Mouse (Mus musculus): ENCODE measurements around the gene Naa15. TPM values are rescaled to one million over a fixed set of nuclear protein-coding genes. Genes with fewer than 3 reads are reported as not detected.

Naa15 gene
- polyA plus RNA-seq (2015; fragmentation: Nextera tagmentation; extraction: Ambion mirVana) = 45.9 and 47.6 TPM in 2 replicates

DNA sequence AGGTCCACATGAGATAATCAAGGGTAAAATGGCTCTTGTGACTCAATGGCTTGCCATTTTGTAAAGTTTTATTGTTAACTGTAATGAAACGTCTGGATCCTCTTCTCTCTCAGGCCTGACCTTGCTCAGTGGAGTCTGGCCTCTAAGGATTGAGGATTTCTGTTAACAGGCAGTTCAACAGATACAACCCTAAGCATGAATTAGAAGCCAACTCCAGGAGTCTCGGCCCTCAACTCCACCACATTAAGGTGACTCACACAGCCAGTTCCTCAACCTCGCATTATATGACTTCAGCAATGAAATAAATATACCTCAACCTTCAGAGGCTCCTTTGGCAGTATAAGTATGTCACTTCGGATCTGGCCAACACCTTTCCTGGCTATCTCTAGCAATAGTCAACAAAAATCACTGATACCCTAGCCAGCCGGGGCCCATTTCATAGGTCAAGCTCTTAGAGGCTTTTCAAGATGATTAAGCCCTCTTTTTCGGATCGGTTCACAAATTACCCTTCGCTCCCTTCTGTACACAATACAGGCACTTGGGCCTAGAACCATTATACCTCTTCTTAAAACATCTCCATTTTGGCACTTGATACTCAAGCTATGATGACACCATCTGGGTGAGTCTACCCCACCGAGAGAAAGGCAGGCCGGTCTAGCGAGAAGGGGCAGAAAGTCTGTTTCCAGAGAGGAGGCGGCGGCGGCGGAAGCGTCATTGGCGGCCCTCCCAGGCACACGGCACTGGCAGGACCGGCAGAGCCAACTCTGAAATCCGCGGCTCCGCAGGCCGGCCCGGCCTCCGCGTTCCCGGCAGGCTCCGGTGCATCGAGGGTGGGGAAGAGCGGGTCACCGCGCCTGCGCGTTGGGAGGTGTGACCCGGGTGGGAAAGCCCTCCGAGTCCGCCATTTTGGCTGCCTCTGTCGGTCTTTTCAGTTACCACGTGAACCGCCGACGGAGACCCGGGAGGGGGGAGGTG is at the start of gene Naa15:
Gene Naa15 (plus strand): TSS at position 51 of the 975 bp plus-strand sequence.
- H3K36me3 ChIP-seq = no peaks in the 10 kb centered on the region
- H3K27ac ChIP-seq (replicated peaks) = peak within 1 kb of the TSS; percentile 90
- H3K27me3 ChIP-seq = no peaks in the 10 kb centered on the region
- WGBS = 5% methylated on average over 43 of the region's 43 CpGs
- peak; percentile 92 for ATAC-seq (ENCODE audit: low FRiP score, low read depth)
- H3K9ac ChIP-seq = peak within 1 kb of the TSS; percentile 95
- H3K4me2 ChIP-seq = peak within 1 kb of the TSS; percentile 75
- H3K9me3 ChIP-seq = no peaks in the 10 kb centered on the region
- peaks cover 35% of the 10 kb centered on the region for H3K4me1 ChIP-seq (replicated peaks)
- peak within 1 kb of the TSS; percentile 99 for H3K4me3 ChIP-seq

DNA sequence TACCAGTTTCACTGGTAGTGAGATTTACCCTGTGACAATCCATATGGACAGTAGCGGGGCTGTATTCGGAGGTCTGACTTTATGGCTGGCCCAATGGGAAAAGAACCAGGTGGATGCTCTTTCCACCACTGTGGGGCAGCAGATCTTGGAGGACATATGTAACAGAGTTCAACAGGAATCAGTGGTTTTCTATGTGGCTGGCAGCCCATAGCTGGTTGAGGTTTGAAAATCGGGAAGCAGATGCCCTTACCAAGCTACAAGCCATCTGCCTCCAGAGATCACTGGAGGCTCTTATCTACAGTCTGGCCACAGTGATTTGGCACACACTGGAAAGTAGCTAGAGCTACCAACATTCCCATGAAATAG is 49.4 kb upstream of the Naa15 start:
- Histone ChIP-seq H3K4me3 (peak overlapping the region; percentile 42), H3K27ac (replicated peaks) (0 out of 2 replicates have a peak overlapping the region, but pooled peaks have one; percentile 42), H3K9me3 (no peaks in the 10 kb centered on the region), H3K36me3 (no peaks in the 10 kb centered on the region), H3K9ac (peak overlapping the region; percentile 42), H3K27me3 (peaks cover 9% of the 10 kb centered on the region), H3K4me1 (replicated peaks) (peaks cover 11% of the 10 kb centered on the region), H3K4me2 (peak overlapping the region; percentile 90)
- WGBS = 19% methylated on average over 3 of the region's 3 CpGs
- no peak for ATAC-seq (ENCODE audit: low FRiP score, low read depth)

DNA sequence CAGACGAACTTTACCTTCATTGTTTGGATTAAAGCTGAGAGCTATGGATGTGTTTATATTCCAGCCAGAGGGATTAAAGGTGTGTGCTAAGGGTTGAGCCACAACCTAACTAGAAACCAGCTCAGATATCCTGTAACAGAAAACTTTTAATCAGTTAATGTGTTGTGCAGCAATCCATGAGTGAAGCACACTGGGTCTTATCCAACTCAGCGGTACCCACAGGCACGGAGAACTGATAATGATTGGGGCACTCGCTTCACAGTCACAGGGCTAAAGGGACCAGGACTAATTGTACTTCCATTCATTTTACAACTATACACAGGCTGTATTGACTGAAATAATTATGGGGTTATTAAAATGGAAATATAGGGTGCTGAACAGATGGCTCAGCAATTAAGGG is 48.0 kb upstream of the Naa15 start:
- H3K4me1 ChIP-seq (replicated peaks) = peaks cover 11% of the 10 kb centered on the region
- no peaks in the 10 kb centered on the region for H3K9me3 ChIP-seq
- 62% methylated on average over 4 of the region's 4 CpGs for WGBS
- no peaks in the 10 kb centered on the region for H3K36me3 ChIP-seq
- no peak overlapping the region for H3K9ac ChIP-seq
- H3K27ac ChIP-seq (replicated peaks) = no peak overlapping the region
- no peak overlapping the region for H3K4me2 ChIP-seq
- ATAC-seq (ENCODE audit: low FRiP score, low read depth) = no peak
- H3K4me3 ChIP-seq = no peak overlapping the region
- no peaks in the 10 kb centered on the region for H3K27me3 ChIP-seq

DNA sequence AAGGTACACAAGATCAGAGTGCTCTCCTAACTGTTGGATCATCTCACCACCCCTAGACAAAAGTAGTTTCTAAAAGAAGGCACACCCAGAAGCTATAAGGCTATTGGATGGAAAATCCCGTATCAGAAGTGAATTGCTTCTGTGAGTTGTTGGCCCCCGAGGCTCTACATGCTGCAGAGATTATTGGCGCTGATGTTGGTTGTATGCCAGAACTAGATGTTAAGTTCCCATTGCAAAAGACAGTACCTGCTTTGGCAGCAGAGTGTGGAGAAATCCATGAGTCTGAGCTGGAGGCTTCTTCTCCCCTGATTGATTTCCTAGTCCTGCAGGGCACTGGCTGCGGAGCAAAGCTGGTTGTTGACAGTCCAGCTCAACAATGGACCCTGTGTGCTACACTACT is 46.9 kb upstream of the Naa15 start:
- no peak overlapping the region for H3K4me2 ChIP-seq
- no peak overlapping the region for H3K4me3 ChIP-seq
- peaks cover 11% of the 10 kb centered on the region for H3K4me1 ChIP-seq (replicated peaks)
- H3K36me3 ChIP-seq = no peaks in the 10 kb centered on the region
- 81% methylated on average over 4 of the region's 4 CpGs for WGBS
- no peaks in the 10 kb centered on the region for H3K9me3 ChIP-seq
- H3K27ac ChIP-seq (replicated peaks) = no peak overlapping the region
- H3K27me3 ChIP-seq = no peaks in the 10 kb centered on the region
- H3K9ac ChIP-seq = no peak overlapping the region
- no peak for ATAC-seq (ENCODE audit: low FRiP score, low read depth)

DNA sequence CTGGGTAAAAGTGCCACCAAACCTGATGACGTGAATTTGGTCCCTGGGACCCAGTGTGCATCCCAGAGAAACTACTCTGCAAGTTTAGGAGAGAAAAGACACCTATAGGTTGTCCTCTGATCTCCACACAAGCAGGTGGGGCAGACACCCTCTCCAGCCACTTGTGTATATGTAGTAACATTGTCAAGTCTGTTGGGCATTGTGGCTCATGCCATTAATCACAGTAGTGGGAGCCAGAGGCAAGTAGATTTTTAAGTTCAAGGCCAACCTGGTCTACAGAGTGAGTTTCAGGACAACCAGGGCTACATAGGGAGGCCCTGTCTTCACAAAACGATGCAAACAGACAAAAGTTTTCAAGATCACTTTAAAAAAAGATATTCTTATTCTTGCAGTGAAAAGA is 43.1 kb upstream of the Naa15 start:
- no peak overlapping the region for H3K4me2 ChIP-seq
- H3K9ac ChIP-seq = no peak overlapping the region
- H3K4me3 ChIP-seq = no peak overlapping the region
- no peak for ATAC-seq (ENCODE audit: low FRiP score, low read depth)
- WGBS = 73% methylated on average over 2 of the region's 2 CpGs
- no peaks in the 10 kb centered on the region for H3K4me1 ChIP-seq (replicated peaks)
- H3K27me3 ChIP-seq = no peaks in the 10 kb centered on the region
- no peak overlapping the region for H3K27ac ChIP-seq (replicated peaks)
- no peaks in the 10 kb centered on the region for H3K9me3 ChIP-seq
- H3K36me3 ChIP-seq = no peaks in the 10 kb centered on the region

DNA sequence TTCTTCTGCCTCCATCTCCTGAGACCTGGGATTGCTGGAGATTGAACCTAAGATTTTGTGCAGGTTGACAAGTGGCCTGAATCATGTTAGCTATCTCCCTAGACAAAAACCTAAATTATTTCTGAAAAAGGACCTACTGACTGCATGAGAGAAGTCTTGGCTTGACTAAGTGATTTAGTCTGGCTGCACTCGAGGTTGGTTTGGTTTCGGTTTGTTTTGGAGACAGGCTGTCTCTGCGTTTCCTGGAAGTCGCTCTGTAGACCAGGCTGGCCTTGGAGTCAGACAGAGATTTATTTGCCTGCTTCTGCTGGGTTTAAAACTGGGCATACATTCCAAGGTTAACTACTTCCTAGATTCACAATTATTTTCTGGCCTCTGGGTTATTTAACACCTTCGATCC is 42.1 kb upstream of the Naa15 start:
- H3K9me3 ChIP-seq = no peaks in the 10 kb centered on the region
- no peak overlapping the region for H3K4me3 ChIP-seq
- WGBS = 80% methylated on average over 5 of the region's 5 CpGs
- no peak overlapping the region for H3K9ac ChIP-seq
- no peaks in the 10 kb centered on the region for H3K27me3 ChIP-seq
- H3K36me3 ChIP-seq = no peaks in the 10 kb centered on the region
- ATAC-seq (ENCODE audit: low FRiP score, low read depth) = no peak
- no peaks in the 10 kb centered on the region for H3K4me1 ChIP-seq (replicated peaks)
- no peak overlapping the region for H3K27ac ChIP-seq (replicated peaks)
- no peak overlapping the region for H3K4me2 ChIP-seq

DNA sequence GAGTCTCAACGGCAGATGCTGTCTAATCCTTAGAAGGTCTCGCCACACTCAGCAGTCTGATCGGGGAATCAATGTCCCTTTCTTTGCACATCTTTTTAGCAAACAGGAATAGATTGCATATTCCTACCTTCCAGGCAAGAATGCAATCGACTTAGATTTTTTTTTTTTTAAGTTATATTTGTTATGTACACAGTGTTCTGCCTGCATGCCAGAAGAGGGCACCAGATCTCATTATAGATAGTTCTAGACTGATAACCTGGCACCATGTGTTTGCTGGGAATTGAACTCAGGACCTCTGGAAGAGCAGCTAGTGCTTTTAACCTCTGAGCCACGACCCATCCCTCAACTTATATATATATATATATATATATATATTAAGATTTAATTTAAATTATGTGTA is 41.4 kb upstream of the Naa15 start:
- 77% methylated on average over 5 of the region's 5 CpGs for WGBS
- Histone ChIP-seq H3K4me1 (replicated peaks) (peaks cover 5% of the 10 kb centered on the region; the same call in 1 of the 2 replicates), H3K36me3 (no peaks in the 10 kb centered on the region), H3K9me3 (no peaks in the 10 kb centered on the region), H3K4me2 (no peak overlapping the region), H3K4me3 (no peak overlapping the region), H3K27ac (replicated peaks) (no peak overlapping the region), H3K27me3 (no peaks in the 10 kb centered on the region), H3K9ac (no peak overlapping the region)
- no peak for ATAC-seq (ENCODE audit: low FRiP score, low read depth)

DNA sequence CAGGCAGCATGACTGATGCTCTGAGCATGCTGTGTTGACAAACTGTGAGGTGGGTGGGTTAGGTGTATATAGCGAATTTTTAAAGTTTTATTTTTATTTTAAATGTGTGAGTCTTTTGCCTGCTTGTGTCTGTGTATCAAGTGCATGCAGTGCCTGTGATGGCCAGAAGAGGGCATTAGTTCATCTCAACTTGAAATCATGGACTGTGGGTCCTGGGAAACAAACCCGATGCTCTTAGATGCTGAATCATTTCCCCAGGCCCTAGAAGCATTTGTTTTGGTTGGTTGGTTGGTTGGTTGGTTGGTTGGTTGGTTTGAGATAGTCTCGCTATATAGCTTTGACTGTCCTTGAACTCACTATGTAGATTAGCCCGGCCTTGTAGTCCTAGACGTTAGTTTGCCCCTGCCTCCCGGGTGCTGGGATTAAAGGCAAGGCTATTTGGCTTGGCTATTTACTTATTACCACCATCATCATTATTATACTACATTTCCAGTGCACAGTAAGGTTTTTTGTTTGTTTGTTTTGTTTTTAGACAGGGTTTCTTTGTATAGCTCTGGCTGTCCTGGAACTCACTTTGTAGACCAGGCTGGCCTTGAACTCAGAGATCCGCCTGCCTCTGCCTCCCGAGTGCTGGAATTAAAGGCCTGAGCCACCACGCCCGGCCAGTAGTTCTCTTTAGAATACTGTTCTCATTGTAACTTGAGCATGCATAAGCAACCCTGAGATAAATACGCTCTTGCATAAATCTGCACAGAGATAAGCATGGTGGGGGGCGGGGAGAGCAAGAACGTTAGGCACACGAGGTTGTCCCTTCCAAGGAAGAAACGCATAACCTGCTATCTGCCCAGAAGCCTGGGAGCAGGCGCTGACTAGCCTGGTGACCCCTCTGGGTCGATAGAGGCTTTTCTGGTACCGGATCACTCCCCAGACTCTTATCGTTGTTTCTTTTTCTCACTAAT is 39.4 kb upstream of the Naa15 start:
- H3K27ac ChIP-seq (replicated peaks) = no peak overlapping the region
- H3K9me3 ChIP-seq = no peaks in the 10 kb centered on the region
- H3K27me3 ChIP-seq = no peaks in the 10 kb centered on the region
- no peak overlapping the region for H3K4me3 ChIP-seq
- no peak overlapping the region for H3K9ac ChIP-seq
- 90% methylated on average over 19 of the region's 19 CpGs for WGBS
- H3K4me1 ChIP-seq (replicated peaks) = peaks cover 5% of the 10 kb centered on the region; the same call in 1 of the 2 replicates
- ATAC-seq (ENCODE audit: low FRiP score, low read depth) = no peak
- no peaks in the 10 kb centered on the region for H3K36me3 ChIP-seq
- no peak overlapping the region for H3K4me2 ChIP-seq

DNA sequence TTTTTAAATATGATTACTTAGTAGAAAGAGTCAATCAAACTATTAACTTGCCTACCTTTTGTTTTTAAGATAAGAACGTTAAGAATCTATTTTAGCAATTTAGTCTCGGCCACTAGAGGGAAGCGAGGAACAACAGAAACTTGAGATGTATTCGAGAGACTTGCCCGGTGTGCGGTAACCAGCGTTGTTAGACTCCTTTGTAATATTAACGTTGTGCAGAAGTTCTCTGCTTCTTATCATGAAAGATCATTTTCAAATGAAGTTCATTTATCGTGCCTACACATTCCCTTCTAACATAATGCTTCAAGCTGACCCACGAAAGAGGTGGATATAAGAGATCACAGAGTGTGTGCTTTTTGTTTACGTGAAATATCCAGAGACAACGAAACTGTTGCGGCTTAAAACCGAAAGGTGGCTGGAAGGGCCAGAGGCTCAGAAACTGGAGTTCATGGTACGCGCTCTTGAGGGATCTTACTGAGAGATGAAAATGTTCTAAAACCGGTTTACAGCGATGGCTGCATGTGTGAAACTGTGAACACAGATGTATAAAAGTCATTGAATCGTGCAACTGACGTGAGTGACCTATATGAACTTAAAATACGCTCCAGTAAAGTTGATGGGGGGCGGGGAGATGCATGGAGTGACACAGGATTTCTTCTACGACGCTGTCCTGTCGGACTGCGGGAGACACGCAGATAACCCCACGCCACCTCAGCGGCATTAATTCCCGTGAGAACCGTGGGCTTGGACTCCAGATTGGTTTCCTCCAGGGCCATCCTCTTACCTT is 36.9 kb upstream of the Naa15 start:
- 50% methylated on average over 31 of the region's 31 CpGs for WGBS
- Histone ChIP-seq H3K4me1 (replicated peaks) (peaks cover 5% of the 10 kb centered on the region; the same call in 1 of the 2 replicates), H3K4me3 (peak overlapping the region; percentile 22)

DNA sequence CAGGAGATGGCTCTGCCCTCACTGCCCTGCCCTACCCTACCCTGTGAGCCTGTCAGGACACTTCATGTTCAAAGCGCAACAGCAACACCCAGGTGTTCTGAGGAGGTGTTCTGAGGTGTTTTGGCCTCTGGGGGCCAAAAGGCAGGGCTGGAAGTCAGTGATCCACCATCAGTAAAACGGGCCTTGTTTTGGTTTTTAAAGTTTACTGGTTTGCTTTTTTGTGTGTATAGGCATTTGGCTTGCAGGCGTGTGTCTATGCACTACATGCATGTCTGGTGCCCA is 36.3 kb upstream of the Naa15 start:
- peaks cover 5% of the 10 kb centered on the region; the same call in 1 of the 2 replicates for H3K4me1 ChIP-seq (replicated peaks)
- ATAC-seq (ENCODE audit: low FRiP score, low read depth) = no peak
- no peak overlapping the region for H3K27ac ChIP-seq (replicated peaks)
- H3K9ac ChIP-seq = no peak overlapping the region
- H3K4me2 ChIP-seq = no peak overlapping the region
- 91% methylated on average over 3 of the region's 3 CpGs for WGBS
- H3K9me3 ChIP-seq = no peaks in the 10 kb centered on the region
- no peaks in the 10 kb centered on the region for H3K27me3 ChIP-seq
- no peaks in the 10 kb centered on the region for H3K36me3 ChIP-seq
- no peak overlapping the region for H3K4me3 ChIP-seq

More for the DNA sequence above, 36.9 kb upstream of the Naa15 start:
- ATAC-seq (ENCODE audit: low FRiP score, low read depth) = no peak
- H3K36me3 ChIP-seq = no peaks in the 10 kb centered on the region
- H3K9ac ChIP-seq = no peak overlapping the region; the same call in 1 of the 2 replicates
- H3K27ac ChIP-seq (replicated peaks) = no peak overlapping the region
- H3K27me3 ChIP-seq = no peaks in the 10 kb centered on the region
- peak overlapping the region; percentile 45 for H3K4me2 ChIP-seq
- H3K9me3 ChIP-seq = no peaks in the 10 kb centered on the region

DNA sequence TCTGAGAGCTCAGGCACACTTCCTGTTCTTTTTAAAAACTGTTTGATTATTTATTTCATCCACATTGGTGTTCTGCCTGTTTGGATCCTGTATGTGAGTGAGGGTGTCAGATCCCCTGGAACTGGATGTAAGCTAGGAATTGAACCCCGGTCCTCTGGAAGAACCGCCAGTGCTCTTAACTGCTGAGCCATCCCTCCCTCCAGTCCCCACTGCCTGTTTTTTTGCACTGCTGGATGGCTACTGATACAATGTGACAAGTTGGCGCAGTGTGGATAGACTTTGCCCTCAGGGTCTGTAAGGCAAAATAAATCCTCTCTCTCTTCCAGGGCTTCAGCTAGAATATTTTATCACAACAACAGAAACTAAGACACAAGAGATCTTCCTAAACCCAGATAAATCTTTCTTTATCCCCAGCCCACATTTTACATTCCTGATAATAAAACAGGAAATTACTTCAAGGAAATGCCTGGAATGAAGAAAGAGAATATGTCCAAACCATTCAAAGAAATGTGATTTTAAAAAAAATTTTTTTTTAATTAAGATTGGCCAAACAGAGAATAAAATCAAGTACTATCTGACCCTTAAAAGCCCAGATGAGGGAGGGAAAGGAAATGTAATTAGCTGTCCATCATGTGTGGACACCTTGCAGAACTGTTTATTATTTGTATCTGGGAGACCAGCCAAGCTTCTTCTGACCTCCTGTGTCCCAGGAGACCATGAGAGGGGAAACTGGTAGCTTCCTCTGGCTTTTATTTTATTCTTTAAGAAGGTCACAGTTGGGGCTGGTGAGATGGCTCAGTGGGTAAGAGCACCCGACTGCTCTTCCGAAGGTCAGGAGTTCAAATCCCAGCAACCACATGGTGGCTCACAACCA is 34.9 kb upstream of the Naa15 start:
- Histone ChIP-seq H3K27ac (replicated peaks) (no peak overlapping the region), H3K9ac (no peak overlapping the region), H3K4me2 (no peak overlapping the region), H3K9me3 (no peaks in the 10 kb centered on the region), H3K4me3 (no peak overlapping the region), H3K27me3 (no peaks in the 10 kb centered on the region), H3K4me1 (replicated peaks) (peaks cover 5% of the 10 kb centered on the region; the same call in 1 of the 2 replicates), H3K36me3 (no peaks in the 10 kb centered on the region)
- ATAC-seq (ENCODE audit: low FRiP score, low read depth) = no peak
- 73% methylated on average over 5 of the region's 5 CpGs for WGBS
